Mouse (Mus musculus) cortical plate, adult 2 months (tissue): Measurements from ENCODE around the gene Erlin1.

Experiments used
- CTCF ChIP-seq: fragments of 200-500 bp; IDR thresholded peaks from 2 replicates; pipeline ENCODE4 v1.5.1; 2011; ENCODE audit warnings: mild to moderate bottlenecking, control low read depth, low read length; ENCODE audit not compliant: insufficient read depth; ENCODE audit errors: extremely low read depth
- POLR2A ChIP-seq: fragments of 200-500 bp; IDR thresholded peaks from 2 replicates; pipeline ENCODE4 v1.6.1; 2011; ENCODE audit warnings: mild to moderate bottlenecking, low read length, control low read depth; ENCODE audit not compliant: insufficient read depth; ENCODE audit errors: extremely low read depth

- TF ChIP-seq CTCF (no peak), POLR2A (no peak)
Observed at GRCm38 (mm10) chr19:44110356-44110755, 40.8 kb upstream of the Erlin1 start.
